Mouse (Mus musculus) layer of hippocampus, adult 9-10 months (tissue): ENCODE results near the gene Cntn2.
A peak's percentile ranks its signal among the peaks of the same experiment; 100 is the strongest.

Source experiments
- DNase-seq: peaks from one replicate; pipeline ENCODE4 v3.0.0; 2022; ENCODE audit warnings: low spot score

The Cntn2 gene

DNA sequence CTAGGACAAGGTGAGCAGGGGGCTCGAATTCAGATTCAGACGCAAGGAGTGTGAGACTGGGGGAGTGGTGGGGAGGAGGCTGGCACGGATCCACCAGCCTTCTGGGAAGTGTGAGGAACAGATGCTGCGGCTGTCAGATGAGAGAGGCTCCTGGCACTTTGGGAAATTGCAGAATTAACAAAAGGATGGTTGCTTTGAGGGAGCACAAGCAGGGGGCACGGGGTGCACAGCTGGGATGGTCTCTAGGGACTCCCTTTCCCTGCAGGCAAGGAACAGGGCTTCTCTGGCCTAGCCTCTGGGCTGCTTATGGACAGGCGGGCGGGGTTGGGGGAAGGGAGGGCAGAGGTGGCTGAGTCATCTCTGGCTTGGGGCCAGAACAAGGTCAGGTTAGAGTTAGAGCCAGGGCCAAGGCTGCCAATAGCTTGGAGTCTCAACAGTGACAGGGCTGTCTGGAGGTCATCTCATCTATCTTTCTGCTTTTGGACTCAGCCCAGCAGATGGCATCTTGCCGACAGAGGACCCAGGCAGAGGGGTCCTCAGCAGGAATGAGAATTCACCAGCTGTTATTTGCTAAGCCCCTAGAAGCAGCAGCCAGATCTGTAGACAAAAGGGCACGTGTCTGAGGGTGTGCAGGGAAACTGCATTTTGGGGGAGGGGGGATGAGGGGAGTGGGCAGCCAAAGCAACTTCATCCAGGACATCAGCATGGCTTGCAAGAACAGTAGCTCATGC, 15.0 kb upstream of the Cntn2 start:
- no peak for DNase-seq

DNA sequence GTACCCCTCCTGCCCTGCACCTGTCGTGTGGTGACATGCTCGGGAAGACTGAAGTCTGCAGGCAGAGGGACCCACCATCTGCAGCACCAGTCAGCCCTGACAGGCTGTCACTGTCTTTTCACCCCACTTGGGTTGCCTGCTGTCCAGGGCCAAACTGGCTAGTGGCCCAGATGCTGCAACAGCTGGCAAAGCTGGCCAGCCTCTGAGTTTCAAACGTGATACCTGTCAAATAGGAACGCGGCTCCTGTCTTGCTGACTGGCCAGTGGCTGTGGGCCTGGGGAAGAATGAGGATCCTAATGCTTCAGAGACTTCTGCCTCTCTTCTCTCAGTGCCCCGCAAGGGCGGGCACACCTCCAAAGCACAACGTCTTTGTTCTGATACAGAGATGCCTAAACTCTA, 733 bp upstream of the Cntn2 start:
- no peak for DNase-seq

DNA sequence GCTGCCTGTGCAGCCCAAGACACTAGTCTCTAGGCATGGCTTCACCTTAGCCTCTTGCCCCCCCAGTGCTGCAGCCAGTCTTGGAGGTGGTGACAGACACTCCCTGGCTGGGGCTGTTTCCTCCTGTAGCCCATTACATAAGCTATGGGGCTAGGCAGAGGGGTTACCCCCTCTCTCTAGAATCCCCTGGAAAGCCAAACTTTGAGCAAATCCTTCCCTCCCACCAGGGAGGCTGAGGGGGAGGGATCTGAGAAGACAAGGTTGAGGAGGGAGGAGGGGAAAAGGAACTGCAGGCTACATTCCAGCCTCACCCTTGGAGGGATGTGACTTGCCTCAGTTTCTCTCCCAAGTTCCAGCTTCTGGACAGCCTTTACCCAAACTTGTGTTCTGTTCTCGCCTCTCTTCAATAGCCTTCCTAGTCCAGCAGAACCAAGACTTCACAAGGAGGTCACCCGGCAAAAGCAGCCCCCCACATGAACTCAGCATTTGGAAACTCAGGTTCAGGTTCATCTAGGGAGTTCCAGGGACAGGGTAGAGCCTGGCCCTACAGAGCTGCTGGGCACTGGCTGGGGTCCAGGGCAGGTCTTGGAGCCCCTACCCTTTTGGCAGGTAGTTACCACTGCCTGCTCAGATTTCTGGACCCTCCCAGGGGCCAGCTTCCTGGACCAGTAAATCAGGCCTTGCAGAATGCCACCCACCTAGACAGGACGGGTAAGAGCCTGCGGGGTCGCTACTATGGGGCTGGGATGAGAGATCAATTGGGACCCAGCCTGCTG, 1.0 kb downstream of the Cntn2 start:
- DNase-seq: no peak

DNA sequence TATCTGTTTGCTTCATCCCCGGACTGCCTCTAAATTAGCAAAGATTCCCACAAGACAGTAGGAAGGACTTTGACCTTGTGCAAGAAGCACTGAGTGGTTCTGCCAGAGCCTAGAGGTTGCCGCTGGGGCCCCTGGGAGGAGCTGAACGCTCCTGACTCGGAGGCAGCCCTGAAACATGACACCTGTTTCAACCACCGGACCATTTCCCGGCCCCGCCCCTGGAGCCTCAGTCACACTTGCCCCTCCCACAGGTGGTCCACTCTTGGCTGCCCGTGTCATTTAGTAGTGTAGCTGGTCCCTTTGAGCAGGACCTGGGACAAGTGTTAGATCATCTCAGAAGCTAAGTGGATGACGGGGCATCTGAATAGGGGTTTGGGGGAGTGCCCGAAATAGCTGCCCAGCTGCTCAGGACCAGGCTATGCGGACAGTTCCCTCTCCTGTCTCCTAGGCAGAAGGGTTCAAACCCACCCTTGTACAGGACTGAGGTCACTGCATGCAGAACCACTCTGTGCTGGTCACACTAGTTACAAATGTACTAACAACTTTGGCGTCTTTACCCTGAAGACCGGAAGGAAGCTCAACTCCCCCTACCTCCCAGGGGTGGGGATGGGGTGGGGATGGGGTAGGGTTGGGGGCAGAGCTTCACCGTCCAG, 1.8 kb downstream of the Cntn2 start:
- no peak for DNase-seq

DNA sequence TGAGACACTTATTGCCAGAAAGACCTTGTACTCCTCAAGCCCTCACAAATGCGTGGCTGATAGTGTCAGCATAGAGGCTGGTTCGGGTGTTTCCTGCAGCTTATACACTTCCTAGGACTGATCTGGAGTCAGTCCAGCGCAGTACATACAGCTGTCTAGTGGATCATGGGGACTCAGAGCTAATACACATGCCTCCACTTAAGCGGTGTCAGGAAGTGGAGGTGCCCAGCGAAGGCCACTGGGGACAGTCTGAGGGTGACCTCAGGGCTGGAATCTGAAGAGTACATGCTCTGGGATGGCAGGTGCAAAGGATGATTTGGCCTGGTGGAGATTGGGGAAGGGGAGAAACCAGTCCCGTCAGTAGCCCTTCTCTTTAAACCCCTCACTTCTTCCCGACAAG, 2.4 kb downstream of the Cntn2 start:
- DNase-seq: no peak

DNA sequence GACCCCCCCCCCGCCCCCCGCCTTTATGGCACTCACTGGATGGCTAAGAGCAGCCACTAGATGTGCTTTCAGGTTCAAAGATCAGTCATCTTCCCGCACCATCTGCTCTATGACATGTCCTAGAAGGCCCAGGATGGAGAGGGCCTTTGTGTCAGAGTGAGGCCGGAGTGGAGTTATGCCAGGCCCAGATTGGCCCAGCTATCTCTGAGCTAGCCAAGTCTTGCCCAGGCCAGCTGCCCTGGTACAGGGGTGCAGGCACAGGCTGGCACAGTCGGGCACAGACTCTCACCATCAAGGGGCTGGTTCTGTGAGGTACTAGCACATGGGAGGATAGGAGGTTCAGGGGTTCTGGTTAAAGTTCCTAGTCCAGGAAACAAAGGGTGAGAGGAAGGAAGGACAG, 5.3 kb downstream of the Cntn2 start:
- no peak for DNase-seq

DNA sequence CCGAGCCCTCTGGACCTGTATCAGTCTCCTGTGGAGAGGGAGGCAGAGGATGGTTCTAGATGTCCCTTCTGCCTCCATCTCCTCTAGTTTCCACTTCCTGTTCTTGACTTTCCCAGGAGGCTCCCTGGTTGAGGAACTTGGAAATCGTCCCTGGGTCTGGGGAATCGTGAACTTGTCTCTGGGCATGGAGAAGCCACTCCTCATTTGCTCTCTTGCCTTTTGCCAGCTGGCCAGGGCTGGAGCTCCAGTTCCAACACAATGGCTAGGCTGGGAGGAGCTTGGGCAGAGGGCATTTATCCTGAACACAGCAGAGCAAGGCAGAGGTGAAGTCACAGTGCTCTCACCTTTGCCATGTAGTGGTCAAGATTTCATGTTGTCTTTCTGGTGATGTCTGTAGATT, 6.6 kb downstream of the Cntn2 start:
- no peak for DNase-seq

DNA sequence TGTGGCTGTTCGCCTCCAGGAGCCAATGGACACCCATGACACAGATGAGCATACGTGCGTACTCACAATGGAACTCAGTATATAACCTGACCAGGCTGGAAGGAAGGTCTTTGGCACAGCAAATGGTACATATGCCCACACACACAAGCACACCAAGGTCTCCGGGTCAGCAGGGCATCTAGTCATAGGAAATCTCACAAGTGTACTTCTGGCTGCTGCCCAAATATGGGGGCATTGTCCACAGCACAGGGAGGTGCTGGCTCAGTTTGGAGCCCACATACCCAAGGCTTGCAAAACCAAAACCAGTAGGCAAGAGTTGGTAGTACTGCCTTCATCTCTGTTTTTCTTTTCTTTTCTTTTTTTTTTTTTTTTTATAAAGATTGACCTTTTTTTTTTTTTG, 7.5 kb downstream of the Cntn2 start:
- no peak for DNase-seq

DNA sequence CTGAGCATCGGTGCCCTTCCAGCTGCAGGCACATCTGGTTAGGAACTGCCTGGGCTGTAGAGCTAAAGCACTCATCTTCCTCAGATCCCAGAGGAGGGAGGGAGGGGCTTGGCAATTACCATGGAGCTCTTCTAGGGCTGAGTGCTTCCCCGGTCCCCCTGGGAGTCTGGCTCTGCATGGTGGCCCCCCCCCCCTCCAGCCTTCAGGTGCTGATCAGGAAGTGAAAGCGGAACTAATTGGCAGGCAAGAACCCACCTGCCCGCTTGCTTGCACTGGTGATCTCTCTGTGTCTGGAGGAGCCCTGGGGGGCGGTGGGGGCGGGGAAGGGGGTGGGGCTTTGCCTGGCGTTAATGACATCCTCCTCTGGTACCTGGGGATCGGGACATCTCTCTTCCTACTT, 9.2 kb downstream of the Cntn2 start:
- DNase-seq: no peak

DNA sequence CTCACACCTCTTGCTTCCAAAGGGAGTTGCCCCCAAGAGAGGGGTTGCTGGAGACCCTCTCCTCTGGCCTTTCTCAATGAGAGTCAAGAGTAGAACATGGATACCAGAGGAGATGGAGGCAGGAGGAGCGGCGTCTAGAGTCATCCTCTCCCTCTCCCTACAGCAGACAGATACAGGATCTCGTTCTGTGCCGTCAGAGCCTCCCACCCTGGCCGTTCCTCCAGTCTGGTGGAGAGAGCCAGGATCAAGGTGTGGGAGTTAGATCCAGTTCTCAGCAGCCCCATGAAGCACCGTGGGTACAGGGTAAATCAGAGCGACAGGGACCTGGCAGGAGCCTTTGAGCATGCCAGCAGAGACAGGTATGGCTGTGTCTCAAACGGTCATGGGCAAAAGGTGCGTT, 10.5 kb downstream of the Cntn2 start:
- no peak for DNase-seq

DNA sequence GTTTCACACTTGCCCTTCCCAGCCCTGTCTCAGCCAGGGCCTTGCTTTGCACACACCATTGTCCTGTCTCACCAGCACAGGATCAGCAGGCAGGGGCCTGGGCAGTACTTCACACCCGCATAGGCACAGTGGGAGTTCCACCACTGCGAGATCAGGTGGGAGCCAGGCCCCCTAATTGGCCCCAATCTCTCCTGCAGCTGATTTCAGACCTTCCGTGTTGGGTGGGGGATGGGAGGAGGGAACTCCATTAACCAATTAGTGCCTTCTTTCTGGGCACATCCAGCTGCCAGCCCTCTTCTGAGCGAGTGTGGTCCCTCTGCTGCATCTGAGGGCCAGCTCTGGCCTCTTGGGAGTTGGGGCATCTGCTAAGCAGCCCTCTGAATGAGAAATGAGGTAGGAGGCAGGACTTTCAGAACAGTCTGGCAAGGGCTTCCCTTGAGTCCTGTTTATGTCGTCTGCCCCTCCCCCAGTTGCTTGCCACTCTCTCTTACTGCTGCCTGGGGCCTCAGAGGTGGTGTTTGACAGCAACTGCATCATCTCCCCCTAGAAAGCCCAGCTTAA, 12.3 kb downstream of the Cntn2 start:
- no peak for DNase-seq

DNA sequence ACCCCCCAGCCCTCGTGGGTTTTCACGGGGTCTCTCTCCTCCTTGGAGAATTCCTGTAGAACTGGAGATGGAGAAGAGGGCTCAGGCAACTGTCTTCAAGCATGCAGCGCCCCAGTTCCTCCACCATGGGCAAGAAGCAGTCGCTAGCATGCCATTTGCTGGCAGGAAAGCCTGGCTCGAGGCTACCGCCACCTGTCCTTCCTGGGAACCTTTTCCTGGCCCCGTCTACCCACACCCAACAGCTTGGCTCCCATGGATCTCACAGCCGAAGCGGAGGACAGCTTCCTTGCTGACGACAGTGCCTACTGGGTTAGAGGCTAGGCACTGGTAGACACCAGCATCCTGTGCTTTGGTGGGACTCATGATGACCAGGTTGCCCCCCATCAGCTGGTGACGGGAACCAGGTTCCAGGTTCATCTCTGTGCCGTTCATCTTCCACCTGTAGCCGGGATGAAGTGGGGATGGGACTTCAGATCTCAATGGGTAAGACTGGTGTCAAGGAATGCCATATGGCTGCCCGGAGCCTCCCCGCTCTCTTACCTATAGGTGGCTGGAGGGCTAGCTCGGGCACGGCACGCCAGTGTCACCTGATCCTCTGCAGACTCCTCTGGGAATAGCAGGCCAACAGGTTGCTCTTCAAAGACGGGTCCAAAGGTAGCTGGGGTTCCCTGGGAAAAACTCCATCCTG, 14.3 kb downstream of the Cntn2 start:
- DNase-seq: no peak

DNA sequence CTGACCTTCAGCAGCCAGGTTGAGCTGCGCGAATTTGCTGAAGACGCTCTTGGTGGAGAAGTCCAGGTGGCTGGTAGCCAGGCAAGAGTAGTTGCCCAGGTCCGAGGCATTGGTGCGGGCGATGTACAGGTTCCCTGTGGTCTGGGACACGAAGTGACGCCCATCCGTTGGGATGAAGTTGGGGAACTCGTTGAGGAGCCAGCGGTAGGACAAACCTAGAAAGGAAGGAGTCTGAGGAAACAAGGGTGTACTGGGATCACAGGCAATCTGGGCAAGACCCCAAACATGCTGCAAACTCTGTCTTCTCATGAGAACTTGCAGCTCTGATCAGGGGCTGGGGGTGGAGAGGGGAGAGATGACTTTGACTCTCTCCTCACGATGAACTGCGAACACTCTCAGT, 15.0 kb downstream of the Cntn2 start:
- no peak for DNase-seq

DNA sequence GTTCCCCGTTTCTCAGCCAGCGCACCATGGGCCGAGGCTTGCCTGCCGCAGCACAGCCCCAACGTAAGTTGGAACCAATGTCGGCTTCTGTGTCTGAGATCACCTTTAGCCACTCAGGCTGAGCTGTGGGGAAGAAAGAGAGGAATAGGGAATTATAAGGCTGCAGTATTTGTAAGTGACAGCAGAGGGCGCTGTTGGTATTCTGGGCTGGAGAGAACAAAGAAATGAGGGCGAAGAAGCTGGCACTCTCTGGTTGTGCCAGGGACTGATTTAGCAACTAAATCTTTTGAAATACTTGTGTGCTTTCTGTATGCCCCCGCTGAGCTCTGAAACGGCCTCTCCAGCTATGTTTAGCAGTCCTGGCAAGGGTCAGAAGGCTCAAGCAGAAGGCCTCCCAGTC, 17.2 kb downstream of the Cntn2 start:
- DNase-seq: peak; percentile 85

DNA sequence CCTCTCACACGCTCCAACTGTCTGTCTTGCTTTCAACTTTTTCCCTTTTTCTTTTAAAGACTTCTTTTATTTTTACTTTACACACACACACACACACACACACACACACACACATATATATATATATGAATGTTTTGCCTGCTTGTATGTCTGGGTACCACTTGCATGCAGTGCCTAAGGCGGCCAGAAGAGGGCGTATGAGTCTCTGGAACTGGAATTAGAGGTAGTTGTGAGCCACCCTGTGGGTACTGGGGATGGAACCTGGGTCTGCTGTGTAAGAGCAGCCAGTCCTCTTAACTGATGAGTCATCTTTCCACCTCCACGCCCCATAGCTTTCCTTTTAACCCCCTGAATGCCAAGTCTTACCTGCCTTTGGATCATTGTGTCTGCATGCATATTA, 19.1 kb downstream of the Cntn2 start:
- DNase-seq: no peak

DNA sequence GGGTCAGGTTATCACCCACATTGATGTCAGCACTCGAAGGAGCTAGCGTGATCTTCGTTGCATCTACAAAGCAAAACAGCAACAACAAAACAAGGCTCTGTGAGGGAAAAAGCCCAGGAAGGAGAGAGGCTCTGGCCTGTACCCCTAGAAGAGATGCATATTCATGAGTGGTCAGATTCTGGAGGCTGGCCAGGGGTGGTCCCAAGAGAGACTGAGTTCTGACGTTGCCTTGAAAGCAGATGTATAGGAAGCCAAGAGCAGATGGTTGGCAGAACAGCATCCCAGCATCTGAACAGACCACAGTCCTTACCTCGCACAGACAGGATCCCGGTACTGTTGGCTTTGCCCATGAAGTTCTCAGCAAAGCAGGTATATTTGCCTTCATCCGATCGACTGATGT, 20.0 kb downstream of the Cntn2 start:
- no peak for DNase-seq

DNA sequence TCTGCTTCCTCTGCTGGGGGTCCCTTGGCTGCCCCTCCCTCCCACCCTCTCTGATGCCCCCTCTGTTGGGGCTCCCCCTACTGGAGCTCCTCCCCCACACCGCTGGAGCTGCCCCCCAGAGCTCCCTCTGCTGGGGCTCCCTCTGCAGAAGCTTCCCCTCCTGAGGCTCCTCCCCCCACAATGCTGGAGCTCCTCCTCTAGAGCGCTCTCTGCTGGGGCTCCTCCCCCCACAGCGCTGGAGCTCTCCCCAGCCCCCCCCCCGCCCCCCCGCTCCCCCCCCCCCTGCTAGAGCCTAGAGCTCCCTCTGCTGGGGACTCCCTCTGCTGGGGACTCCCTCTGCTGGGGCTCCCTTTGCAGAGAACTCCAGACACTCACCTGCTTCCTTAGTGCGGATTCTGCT, 22.3 kb downstream of the Cntn2 start:
- DNase-seq: no peak

DNA sequence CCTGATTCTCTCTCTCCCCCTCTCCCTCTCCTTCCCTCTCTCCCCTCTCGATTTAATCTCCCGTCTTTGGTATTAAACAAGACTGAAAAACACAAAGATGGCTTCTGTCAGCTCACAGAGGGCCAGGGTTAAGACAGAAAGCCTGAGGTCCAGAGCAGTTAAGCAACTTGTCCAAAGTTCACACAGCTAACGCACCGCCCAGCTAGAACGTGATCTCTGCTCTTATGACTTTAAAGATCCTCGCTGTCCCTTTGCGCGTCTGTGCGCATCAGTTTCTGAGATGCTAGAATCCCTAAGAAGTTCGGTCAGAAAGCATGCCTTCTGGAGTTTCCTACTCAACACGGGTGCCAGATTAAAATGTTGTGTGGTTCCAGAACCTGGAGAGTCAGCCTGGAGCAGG, 23.3 kb downstream of the Cntn2 start:
- DNase-seq: no peak

DNA sequence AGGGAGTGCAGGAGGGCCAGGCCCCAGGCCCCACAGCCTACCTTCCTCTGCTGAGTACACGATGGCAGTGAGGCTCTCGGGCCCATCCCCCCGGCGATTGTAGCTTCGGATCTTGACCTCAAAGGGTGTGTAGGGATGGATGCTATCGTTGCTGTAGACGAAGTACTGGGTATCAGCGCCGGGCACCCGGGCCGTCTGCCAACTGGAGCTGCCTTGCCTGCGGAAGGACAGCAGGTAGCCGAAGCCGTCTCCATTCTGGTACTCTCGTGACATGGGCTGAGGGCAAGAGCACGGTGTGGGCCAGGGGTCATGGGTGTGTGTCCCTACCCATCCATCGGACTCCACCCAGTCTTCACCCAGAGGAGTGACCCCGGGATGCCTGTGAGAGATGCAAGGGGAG, 24.4 kb downstream of the Cntn2 start:
- no peak for DNase-seq

DNA sequence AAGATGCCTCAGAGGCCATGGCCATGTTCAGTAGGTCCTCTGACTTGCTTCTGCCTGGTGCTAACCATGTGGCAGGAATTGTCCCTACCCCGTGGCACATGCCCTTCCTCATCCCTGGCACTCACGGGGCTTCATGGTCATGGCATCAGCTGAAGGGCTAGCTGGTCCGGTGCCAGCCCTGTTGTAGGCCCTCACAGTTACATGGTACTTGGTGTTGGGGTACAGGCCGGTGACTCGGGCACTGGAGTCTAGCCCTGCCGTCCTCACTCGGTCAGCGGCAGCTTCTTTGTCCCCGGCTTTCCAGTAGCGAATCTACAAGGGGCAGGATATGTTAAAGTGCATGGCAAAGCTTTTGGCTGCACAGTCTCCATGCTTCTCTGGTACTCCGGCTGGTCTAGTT, 26.3 kb downstream of the Cntn2 start:
- no peak for DNase-seq

DNA sequence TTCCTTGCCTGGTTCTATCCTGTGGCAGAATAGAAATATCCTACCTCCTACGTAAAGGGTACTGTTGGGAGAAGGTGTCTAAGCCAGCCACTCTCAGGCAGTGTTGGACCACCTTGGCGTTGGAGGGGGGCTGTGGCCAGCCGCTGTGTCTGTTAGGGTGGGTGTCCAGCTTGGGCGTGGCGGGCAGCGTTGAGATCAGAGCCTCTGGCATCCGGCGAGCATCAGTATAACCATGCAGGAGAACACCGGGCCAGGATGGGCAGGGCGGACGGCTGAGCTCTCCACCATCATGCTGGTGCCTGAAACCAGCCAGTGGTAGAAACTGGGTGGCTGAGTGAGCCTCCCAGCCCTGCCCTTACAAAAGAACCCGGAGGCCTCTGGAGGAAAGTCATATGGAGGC, 27.7 kb downstream of the Cntn2 start:
- DNase-seq: no peak

DNA sequence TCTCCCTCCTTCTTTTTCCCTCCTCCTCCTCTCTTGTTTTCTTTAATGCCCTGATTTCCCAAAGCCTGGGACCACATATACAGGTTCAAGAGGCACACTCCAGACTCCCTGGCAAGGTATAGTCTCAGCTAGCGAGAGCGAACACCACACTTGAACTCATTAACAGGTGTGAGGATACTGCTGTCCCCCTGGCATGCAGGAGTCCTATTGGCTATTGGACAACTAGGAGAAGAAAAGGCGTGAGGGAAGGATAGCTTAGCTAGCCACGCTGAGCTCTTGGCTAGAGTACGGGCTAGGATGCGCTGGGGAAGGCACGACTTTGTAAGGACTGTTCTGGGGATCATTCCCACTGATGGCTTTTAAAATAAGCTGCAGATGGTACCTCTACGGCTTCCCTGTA, 30.9 kb downstream of the Cntn2 start:
- DNase-seq: no peak

DNA sequence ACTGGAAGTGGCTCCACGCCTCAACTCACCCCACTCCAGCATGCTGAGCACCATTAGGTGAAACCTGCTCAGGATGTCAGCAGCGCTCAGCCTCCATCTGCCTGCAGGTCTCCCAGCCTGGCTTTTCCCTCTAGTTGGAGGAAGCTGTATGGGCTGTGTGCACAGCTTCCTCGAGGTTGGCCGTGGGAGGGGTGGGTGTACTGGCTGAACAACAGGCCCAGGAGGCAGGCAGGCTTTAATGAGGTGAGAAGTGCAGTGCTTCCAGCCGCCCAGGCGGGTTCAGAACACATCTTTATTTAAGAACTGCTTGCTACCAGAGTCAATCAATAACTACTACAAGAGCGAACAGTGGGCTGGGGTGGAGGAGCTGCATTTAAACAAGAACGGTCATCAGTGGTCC, 31.5 kb downstream of the Cntn2 start:
- DNase-seq: no peak
